Mouse (Mus musculus) frontal cortex, adult (tissue): ENCODE measurements around the gene Slc52a3.
A peak's percentile ranks its signal among the peaks of the same experiment; 100 is the strongest.

Experiments
- ATAC-seq: cut with Nextera tagmentation; 2 replicates; pipeline ENCODE4 v1.9.2; 2017; ENCODE audit warnings: mild to moderate bottlenecking, moderate library complexity, mixed read lengths; ENCODE audit not compliant: low TSS enrichment

The Slc52a3 gene

DNA sequence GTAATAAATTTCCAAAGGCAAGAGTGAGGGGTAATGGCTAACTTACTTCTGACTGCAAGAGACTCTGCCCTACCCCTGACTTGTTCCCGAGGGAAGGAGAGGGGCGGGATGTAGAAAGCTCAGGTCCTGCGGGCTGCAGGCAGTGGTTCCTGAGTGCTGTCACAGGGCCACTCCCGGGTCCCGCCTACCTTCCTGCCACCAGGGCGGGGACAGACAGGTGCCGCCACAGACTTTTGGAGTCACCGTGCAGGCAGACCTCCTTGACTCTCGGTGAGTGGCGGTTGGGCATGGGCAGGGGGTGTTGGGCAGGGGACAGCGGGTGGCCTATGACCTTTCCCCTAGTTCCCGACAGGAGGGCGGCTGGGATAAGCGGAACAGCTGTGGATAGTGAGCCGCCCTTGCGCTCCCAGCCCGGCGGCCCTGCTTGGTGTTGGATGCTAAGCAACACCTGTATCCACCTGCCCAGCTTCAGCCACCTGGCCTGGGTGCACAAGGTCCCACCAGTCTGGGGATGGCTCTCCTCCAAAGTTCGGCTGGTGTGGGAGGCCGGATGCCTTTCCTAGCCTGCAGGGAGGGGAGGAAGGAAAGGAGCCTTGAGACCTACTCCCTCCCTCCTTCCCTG is 3.5 kb downstream of the Slc52a3 start:
- no peak for ATAC-seq

DNA sequence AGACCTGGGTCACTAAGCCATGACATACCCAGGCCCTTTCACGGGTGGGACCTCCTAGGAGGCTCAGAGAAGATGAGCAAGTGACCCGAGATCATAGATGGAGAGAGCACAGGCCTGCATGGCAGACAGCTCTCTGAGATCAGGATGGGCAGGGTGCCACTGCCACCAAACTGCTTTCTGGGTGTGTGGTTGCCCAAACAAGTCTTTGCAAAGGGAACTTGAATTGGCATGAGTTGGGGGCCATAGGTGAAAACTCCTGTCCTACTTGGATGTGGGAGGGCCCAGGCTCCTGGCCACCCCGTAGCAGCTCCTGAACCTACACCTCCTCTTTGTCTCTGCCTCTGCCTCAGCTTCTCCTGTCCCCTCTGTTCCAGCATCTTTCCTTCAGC is 4.0 kb downstream of the Slc52a3 start:
- no peak for ATAC-seq

GRCm38 (mm10) chr2:152000735-152001134 is 4.4 kb downstream of the Slc52a3 start:
- ATAC-seq: no peak

DNA sequence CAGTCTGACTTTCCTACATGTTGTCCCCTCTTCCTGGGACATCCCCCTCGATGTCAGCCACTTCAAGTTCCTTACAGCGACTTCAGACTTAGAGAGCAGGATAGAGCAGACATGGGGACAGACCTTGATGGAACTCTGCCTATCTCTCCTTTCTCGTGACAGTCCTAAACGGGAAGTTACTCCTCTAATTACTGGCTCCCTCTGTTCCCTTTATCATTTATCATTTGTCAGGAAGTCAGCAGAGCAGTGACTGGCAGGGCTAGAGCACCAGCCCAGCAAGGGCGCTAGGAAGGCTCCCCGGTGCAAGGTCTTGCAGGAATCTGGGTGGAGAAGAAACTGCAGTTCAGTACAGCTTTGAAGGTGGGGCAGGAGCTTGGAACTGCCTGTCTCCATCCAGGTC is 6.2 kb downstream of the Slc52a3 start:
- no peak for ATAC-seq

GRCm38 (mm10) chr2:152007783-152008182 is 11.5 kb downstream of the Slc52a3 start:
- ATAC-seq: no peak

DNA sequence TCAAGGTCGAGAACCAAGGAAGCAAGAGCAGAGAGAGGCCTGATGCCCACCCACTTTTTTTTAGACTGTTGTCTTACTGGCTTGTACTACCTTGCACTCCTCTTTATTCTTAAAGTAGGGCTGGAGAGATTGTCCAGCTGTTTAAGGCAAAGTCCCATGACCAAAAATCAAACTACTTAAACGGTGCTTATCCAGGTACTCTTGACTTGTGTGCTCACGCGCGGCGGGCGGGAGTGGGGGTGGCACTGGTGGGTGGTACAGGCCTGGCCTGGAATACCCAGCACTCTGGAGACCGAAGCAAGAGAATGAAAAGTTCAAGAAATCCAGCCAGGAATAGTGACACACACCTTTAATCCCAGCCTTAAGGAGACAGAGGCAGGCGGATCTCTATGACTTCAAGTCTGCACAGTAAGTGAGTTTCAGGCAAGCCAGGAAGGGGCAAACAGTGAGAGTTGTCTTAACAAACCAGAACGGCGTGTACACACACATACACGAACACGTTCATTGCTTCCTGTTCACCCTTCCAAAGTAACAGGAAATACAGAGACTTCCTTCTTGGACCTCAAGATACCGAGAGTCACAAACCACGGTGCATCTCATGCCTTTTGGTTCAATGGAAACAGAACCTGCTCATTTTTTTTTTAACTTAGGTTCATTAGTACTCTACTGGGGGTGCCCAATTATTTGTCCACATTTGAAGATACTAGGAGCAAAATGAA is 12.9 kb downstream of the Slc52a3 start:
- ATAC-seq: no peak

DNA sequence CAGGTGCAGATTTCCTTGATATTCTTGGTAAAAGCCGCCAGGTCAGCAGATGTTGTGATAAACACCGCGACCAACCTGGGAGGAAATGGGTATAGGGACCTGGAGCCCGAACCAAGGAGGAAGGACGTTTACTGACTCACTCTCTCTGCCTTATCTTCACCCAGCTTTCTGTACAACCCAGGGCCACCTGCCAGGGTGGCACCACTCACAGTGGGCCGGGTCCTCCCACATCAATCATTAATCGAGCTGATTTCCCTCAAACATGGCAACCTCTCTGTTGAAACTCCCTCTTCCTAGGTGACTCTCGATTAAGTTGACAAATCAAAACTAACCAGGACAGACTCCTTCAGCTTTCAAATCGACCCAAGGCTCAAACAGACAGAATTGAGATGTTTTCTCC is 13.9 kb downstream of the Slc52a3 start:
- ATAC-seq: no peak

GRCm38 (mm10) chr2:152010661-152011060 is 14.3 kb downstream of the Slc52a3 start:
- no peak for ATAC-seq

DNA sequence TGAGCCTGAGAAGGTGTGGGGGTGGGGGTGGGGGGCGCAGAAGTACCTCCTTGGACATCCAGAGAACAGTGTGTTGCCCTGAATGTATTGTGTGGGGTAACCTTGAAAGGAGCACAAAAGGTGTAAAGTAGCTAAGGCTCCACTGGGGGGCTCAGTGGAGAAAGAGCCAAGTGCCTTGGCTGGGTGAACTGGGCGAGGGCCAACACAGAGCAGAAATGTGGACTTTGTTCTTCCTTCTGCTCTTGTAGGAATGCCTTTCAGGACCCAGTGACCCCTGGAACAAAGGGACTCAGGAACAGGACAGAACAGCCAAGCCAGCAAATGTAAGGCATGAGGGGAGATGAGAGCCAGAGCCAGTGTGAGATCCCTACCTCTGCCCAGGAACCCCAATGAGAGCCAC is 15.4 kb downstream of the Slc52a3 start:
- no peak for ATAC-seq

DNA sequence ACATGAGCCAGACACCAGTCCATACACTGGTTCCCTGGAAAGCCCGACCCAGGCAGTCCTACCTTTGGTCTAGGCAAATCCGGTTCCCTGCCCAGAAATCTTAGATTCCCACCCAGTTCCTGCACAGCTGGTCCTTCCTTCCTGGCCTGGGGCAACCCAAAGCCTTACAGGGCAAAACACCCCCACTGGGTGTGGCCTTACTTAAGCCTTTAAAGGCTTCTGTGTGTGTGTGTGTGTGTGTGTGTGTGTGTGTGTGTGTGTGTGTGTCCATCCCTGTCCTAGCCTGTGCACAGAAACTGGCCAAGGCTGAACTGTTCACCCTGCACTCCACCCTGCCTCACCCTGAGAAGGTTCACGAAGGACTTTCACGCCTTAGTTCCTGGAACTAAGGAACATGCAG is 15.9 kb downstream of the Slc52a3 start:
- ATAC-seq: no peak

DNA sequence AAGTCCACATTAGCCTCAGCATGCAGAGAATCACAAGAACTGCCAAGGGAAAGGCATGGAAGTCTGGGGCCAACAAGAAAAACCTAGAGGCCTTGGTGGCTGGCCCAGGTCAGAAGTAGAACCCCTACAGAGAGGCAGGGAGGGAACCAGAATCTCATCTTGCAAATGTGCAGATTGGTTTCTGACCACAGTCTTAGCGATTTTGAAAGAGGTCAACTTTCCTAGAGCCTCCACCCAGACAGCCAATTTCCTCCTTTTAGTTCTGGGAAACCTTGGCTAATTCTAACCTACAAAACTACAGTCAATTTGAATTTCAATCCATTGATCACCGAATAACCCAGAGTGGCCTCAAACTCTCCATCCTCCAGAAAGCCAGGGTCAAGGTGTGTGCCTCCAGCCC is 16.4 kb downstream of the Slc52a3 start:
- no peak for ATAC-seq

- ATAC-seq: no peak
These were observed 19.7 kb downstream of the Slc52a3 start for GRCm38 (mm10) chr2:152015997-152016396.

- no peak for ATAC-seq
These were observed 20.4 kb downstream of the Slc52a3 start for GRCm38 (mm10) chr2:152016666-152017065.

- ATAC-seq: peak; percentile 80
These were observed 23.9 kb downstream of the Slc52a3 start for GRCm38 (mm10) chr2:152020255-152020654.

DNA sequence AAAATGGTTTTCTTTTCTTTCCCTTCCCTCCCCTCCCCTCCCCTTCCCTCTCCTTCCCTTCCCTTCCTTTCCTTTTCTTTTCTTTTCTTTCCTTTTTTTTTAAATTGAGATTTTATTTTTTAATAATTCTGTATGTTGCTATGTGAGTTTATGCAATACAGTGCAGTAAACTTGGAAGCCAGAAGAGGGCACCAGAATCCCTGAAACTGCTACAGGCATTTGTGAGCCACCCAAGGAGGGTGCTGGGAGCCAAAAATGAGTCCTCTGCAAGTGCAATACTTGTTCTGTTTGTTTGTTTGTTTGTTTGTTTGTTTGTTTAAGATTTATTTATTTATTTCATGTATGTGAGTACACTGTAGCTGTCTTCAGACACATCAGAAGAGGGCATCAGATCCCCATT is 25.7 kb downstream of the Slc52a3 start:
- no peak for ATAC-seq

GRCm38 (mm10) chr2:152024883-152025422 is 28.6 kb downstream of the Slc52a3 start:
- ATAC-seq: no peak

DNA sequence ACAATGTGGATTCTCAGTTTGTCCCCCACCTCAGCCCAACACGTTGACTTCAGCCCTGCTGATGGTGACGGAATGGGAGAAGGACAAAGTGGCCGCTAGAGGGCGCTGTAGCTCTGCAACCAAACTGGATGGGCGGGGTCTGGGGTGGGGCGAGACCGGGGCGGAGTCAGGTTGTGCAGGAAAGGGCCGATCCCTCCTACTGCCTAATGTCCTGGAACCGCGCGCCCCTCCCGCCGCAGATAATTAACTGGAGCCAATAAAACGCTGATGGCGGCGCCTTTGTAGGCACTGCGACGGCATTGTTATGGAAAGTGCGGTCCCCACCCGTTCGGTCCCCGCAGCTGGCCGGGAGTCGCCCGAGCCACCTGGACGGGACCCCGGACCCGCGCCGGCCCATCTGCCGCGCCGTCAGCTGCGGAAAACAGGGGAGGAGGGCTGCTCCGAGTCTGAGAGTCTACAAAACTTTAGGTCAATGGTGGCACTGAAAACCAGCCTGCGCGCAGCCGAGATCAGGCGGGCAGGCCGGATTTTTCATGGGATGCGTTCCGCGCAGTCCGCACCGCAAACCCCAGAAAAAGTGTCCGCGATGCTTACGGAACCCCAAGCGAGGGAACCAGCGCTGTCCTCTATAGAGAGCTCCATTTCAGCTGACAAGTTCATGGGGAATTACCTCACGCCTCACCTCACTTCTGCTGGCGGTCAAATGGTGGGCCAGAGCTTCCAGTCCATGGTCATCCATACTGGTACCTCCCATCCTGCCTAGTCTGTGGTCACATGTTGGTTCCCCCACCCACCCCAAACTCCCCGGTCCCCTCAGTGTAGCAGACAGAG is 33.2 kb downstream of the Slc52a3 start:
- ATAC-seq: peak; percentile 96

GRCm38 (mm10) chr2:152030986-152031385 is 34.7 kb downstream of the Slc52a3 start:
- no peak for ATAC-seq

DNA sequence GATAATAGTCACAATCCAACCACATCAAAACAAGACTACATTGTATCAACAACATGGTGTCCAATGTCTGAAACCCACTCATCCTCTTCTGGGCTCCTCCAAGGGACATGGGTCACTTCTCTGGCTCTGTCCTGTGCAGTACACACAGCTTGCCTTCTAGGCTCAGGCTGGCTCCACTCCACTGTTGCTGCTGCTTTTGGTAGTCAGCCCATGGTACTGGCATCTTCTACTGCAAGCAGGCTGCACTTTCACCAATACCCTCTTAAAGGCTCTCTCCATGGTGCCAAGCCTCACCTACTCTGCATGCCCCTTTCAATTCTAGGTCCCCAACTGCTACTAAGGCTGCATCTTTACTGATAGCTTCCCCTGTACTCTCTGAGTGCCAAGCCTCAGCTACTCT is 43.8 kb downstream of the Slc52a3 start:
- no peak for ATAC-seq

- ATAC-seq: no peak
These were observed 51.0 kb downstream of the Slc52a3 start for GRCm38 (mm10) chr2:152047116-152048002.
